Mouse (Mus musculus) kidney, adult 9 months (tissue): ENCODE data around the gene Dock7.

Source experiments
- DNase-seq: peaks from one replicate; pipeline ENCODE4 v3.0.0; 2022

Gene Dock7

GRCm38 (mm10) chr4:99120211-99121122 lies at the start of gene Dock7:
Gene Dock7, minus strand, starts transcription at chr4:99120915.
- peak; percentile 75 for DNase-seq

GRCm38 (mm10) chr4:99168869-99169268 lies 48.2 kb upstream of the Dock7 start:
- DNase-seq: no peak

- DNase-seq: no peak
Measured at GRCm38 (mm10) chr4:99163547-99163946, 42.8 kb upstream of the Dock7 start.

GRCm38 (mm10) chr4:99163001-99163400 lies 42.3 kb upstream of the Dock7 start:
- no peak for DNase-seq

- no peak for DNase-seq
Measured at GRCm38 (mm10) chr4:99161457-99161971, 40.8 kb upstream of the Dock7 start.

- no peak for DNase-seq
Measured at GRCm38 (mm10) chr4:99160899-99161298, 40.2 kb upstream of the Dock7 start.

GRCm38 (mm10) chr4:99160414-99160813 lies 39.7 kb upstream of the Dock7 start:
- DNase-seq: no peak

- no peak for DNase-seq
Measured at GRCm38 (mm10) chr4:99158495-99158894, 37.8 kb upstream of the Dock7 start.

GRCm38 (mm10) chr4:99156641-99157307 lies 36.1 kb upstream of the Dock7 start:
- no peak for DNase-seq

- DNase-seq: peak; percentile 59
Measured at GRCm38 (mm10) chr4:99151885-99152558, 31.3 kb upstream of the Dock7 start.

- no peak for DNase-seq
Measured at GRCm38 (mm10) chr4:99151434-99151833, 30.7 kb upstream of the Dock7 start.

- no peak for DNase-seq
Measured at GRCm38 (mm10) chr4:99143323-99143722, 22.6 kb upstream of the Dock7 start.

GRCm38 (mm10) chr4:99141578-99141977 lies 20.9 kb upstream of the Dock7 start:
- peak; percentile 72 for DNase-seq

GRCm38 (mm10) chr4:99141171-99141570 lies 20.5 kb upstream of the Dock7 start:
- no peak for DNase-seq

- DNase-seq: no peak
Measured at GRCm38 (mm10) chr4:99137986-99138641, 17.4 kb upstream of the Dock7 start.

- no peak for DNase-seq
Measured at GRCm38 (mm10) chr4:99134522-99134921, 13.8 kb upstream of the Dock7 start.

- no peak for DNase-seq
Measured at GRCm38 (mm10) chr4:99133326-99133725, 12.6 kb upstream of the Dock7 start.

GRCm38 (mm10) chr4:99132686-99133085 lies 12.0 kb upstream of the Dock7 start:
- no peak for DNase-seq

- DNase-seq: no peak
Measured at GRCm38 (mm10) chr4:99131227-99131653, 10.5 kb upstream of the Dock7 start.

- no peak for DNase-seq
Measured at GRCm38 (mm10) chr4:99123546-99123945, 2.8 kb upstream of the Dock7 start.

GRCm38 (mm10) chr4:99122786-99123185 lies 2.1 kb upstream of the Dock7 start:
- no peak for DNase-seq

- DNase-seq: no peak
Measured at GRCm38 (mm10) chr4:99122047-99122446, 1.3 kb upstream of the Dock7 start.
